Mouse (Mus musculus) myocyte (in vitro differentiated cells): ENCODE results near the gene Aire. TPM values are rescaled to one million over a fixed set of nuclear protein-coding genes. Genes with fewer than 3 reads are reported as not detected.

Source experiments
- H3K27me3 ChIP-seq: one replicate; pipeline ENCODE4 v1.6.1; 2011; ENCODE audit not compliant: control insufficient read depth, insufficient read depth, insufficient read length
- H3K36me3 ChIP-seq: one replicate; pipeline ENCODE4 v1.6.1; 2011; ENCODE audit not compliant: control insufficient read depth, insufficient read depth
- H3K4me2 ChIP-seq: one replicate; pipeline ENCODE4 v1.6.1; 2011; ENCODE audit warnings: low read depth, control low read depth
- H3K4me3 ChIP-seq: one replicate; pipeline ENCODE4 v1.5.1; 2011; ENCODE audit warnings: mild to moderate bottlenecking, control low read depth, moderate library complexity
- H3K79me2 ChIP-seq: one replicate; pipeline ENCODE4 v1.6.1; 2011; ENCODE audit not compliant: control insufficient read depth, insufficient read depth
- H3ac ChIP-seq: one replicate; pipeline ENCODE4 v1.6.1; 2011; ENCODE audit not compliant: control insufficient read depth, insufficient read length
- CEBPB ChIP-seq: IDR thresholded peaks from 2 replicates; pipeline ENCODE4 v1.6.1; 2011; ENCODE audit warnings: mild to moderate bottlenecking, moderate library complexity; ENCODE audit not compliant: poor library complexity, insufficient read depth, severe bottlenecking
- E2F4 ChIP-seq: IDR thresholded peaks from one replicate; pipeline ENCODE4 v1.6.1; 2011; ENCODE audit warnings: mild to moderate bottlenecking, control low read depth, moderate library complexity; ENCODE audit not compliant: insufficient read depth
- MAX ChIP-seq: IDR thresholded peaks from one replicate; pipeline ENCODE4 v1.6.1; 2011; ENCODE audit warnings: low read depth, mild to moderate bottlenecking, control low read depth
- MYOD1 ChIP-seq, 3 experiments: IDR thresholded peaks; one replicate each; pipeline ENCODE4 v1.6.1; 2011; ENCODE audit warnings: control low read depth in 2 of 3, low read depth in 2 of 3, mild to moderate bottlenecking in 2 of 3, moderate library complexity in 1 of 3; ENCODE audit not compliant: insufficient read length in 2 of 3, control insufficient read depth in 1 of 3
- MYOG ChIP-seq, 3 experiments: IDR thresholded peaks; one replicate each; pipeline ENCODE4 v1.6.1; 2011; ENCODE audit warnings: control low read depth in 2 of 3, low read depth in 2 of 3, mild to moderate bottlenecking in 2 of 3; ENCODE audit not compliant: insufficient read length in 2 of 3, control insufficient read depth in 1 of 3, insufficient read depth in 1 of 3
- POLR2A ChIP-seq: IDR thresholded peaks from one replicate; pipeline ENCODE4 v1.6.1; 2011; ENCODE audit warnings: low read depth, mild to moderate bottlenecking, control low read depth, moderate library complexity; ENCODE audit not compliant: insufficient read length
- POLR2AphosphoS2 ChIP-seq: IDR thresholded peaks from one replicate; pipeline ENCODE4 v1.6.1; 2011; ENCODE audit warnings: low read depth, control low read depth; ENCODE audit not compliant: insufficient read length
- REST ChIP-seq: IDR thresholded peaks from one replicate; pipeline ENCODE4 v1.6.1; 2011; ENCODE audit warnings: mild to moderate bottlenecking, control low read depth, moderate library complexity; ENCODE audit not compliant: insufficient read depth, insufficient read length
- SRF ChIP-seq: IDR thresholded peaks from one replicate; pipeline ENCODE4 v1.6.1; 2011; ENCODE audit warnings: low read depth; ENCODE audit not compliant: control insufficient read depth, insufficient read length
- TCF12 ChIP-seq: IDR thresholded peaks from one replicate; pipeline ENCODE4 v1.6.1; 2011; ENCODE audit warnings: mild to moderate bottlenecking, control low read depth; ENCODE audit not compliant: poor library complexity, insufficient read depth, severe bottlenecking
- TCF3 ChIP-seq: IDR thresholded peaks from one replicate; pipeline ENCODE4 v1.6.1; 2011; ENCODE audit warnings: low read depth, control low read depth; ENCODE audit not compliant: insufficient read length
- USF1 ChIP-seq: IDR thresholded peaks from one replicate; pipeline ENCODE4 v1.6.1; 2011; ENCODE audit warnings: low read depth, mild to moderate bottlenecking, control low read depth, moderate library complexity
- polyA plus RNA-seq: library from polyadenylated mRNA; unstranded; fragments of >200 nt; fragmentation: generic; extraction: Trizol; gene quantifications from one replicate; pipeline ENCODE4 v1.2.1, GENCODE M21; 2012; ENCODE audit warnings: missing spikeins

Gene Aire
- polyA plus RNA-seq, 1 experiment = 0.38 TPM

DNA sequence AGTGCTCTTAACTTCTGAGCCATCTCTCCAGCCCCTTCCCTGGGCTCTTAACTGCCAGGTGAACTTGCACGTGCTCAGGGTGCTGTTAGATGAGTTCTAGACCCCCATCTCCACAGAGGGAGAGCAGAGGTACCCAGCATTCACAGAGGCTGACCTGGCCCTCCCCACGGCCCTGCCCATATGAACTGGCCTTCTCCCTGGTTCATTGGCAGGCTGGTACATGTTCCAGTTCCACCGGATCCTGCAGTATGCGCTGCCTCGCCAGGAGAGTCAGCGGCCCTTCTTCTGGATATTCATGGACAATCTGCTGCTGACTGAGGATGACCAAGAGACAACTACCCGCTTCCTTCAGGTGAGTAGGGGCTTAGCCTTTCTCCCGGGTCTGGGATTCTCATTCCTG, 13.6 kb upstream of the Aire start:
- H3K4me2 ChIP-seq = no peak overlapping the region
- TF ChIP-seq MYOD1 (IDR thresholded peaks at IDR 0.05; ENCODE audit: control insufficient read depth in 1 of 3, insufficient read length in 2 of 3, low read depth in 2 of 3) (no peak), USF1 (no peak), MAX (no peak), MYOG (IDR thresholded peaks at IDR 0.05; ENCODE audit: control insufficient read depth in 1 of 3, insufficient read depth in 1 of 3, insufficient read length in 2 of 3, low read depth in 2 of 3) (no peak), SRF (no peak), E2F4 (no peak), TCF3 (no peak), POLR2A (no peak), POLR2AphosphoS2 (no peak), TCF12 (no peak), REST (no peak), CEBPB (no peak)
- H3K4me3 ChIP-seq = no peak overlapping the region
- H3K79me2 ChIP-seq = no peaks in the 10 kb centered on the region
- peaks cover 27% of the 10 kb centered on the region for H3K27me3 ChIP-seq
- no peak overlapping the region for H3ac ChIP-seq
- no peaks in the 10 kb centered on the region for H3K36me3 ChIP-seq

DNA sequence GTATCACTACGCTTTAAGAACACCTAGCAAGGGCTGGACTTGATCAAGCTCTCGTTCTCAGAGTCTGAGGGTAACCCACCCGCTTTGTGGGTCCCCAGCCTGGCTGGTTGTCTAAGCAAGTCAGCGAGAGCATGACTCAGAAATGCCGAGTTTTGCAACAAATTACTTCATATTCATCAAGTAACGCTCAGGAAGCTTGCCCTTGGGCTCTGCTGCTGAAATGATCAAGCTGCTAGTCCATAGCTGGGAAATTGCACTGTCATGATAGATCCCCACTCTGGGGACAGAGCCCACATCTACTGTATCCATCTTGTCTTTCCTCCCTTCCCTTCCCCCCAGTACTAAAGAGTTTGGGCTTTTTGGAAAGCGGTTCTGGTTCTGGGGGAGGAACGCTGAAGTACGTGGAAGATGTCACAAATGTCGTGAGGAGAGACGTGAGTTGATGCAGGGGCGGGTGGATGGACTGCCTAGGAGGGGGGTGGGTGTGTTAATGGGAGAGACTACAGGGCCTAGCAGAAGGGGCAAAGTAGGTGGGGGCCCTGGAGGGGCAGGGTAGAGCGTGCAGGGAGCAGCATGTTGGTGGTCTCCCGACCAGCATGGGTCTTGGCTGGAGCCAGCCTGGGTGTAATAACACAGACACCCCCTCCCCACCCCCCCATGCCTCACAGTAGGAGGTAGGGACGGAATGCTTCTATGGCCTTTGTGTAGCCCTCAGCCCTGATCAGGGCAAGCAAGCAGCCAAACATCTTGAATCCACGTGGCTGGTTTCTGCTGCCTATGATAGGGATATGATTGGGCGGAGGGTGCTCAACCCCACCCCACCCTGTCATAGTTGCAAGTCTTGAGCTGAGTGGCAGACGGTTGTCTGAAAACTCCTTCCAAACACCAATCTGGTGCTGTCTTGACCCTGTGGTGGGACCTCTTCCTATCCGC, 11.5 kb upstream of the Aire start:
- Histone ChIP-seq H3K27me3 (peaks cover 37% of the 10 kb centered on the region), H3K4me2 (no peak overlapping the region), H3ac (no peak overlapping the region), H3K36me3 (no peaks in the 10 kb centered on the region), H3K4me3 (no peak overlapping the region), H3K79me2 (no peaks in the 10 kb centered on the region)
- TF ChIP-seq REST = no peak
- TF ChIP-seq CEBPB = peak; percentile 38; the same call in 1 of the 2 replicates

DNA sequence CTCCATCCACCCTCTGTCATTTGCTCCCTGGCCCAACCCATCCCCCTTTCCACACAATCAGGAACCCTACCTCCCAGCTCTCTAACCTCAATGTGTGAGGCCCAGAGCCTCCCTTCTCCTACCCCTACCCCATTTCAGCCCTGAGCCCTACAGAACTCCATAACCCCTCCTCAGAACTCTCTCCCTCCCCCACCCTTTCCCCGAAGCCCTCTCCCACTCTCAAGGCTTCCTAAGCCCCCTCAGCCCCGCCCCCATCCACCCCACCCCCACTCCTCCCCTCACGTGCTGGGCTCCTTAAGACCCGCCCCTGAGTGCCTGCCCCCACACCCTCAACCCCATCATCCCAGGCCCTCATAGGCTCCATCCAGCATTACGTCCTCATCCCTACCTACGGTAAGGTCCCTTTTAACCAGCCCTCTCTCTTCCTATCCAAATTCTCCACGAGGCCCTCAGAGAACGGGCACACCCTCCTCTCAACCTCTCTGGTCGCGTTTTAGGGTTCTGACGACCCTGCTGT, 6.2 kb upstream of the Aire start:
- H3K36me3 ChIP-seq = no peaks in the 10 kb centered on the region
- no peak overlapping the region for H3K4me2 ChIP-seq
- no peaks in the 10 kb centered on the region for H3K79me2 ChIP-seq
- no peak overlapping the region for H3ac ChIP-seq
- TF ChIP-seq MAX (no peak), POLR2A (no peak), REST (no peak), TCF12 (no peak), USF1 (no peak), E2F4 (no peak), POLR2AphosphoS2 (no peak), SRF (no peak), TCF3 (no peak), MYOD1 (IDR thresholded peaks at IDR 0.05; ENCODE audit: control insufficient read depth in 1 of 3, insufficient read length in 2 of 3, low read depth in 2 of 3) (no peak), CEBPB (no peak), MYOG (IDR thresholded peaks at IDR 0.05; ENCODE audit: control insufficient read depth in 1 of 3, insufficient read depth in 1 of 3, insufficient read length in 2 of 3, low read depth in 2 of 3) (no peak)
- peaks cover 52% of the 10 kb centered on the region for H3K27me3 ChIP-seq
- no peak overlapping the region for H3K4me3 ChIP-seq

DNA sequence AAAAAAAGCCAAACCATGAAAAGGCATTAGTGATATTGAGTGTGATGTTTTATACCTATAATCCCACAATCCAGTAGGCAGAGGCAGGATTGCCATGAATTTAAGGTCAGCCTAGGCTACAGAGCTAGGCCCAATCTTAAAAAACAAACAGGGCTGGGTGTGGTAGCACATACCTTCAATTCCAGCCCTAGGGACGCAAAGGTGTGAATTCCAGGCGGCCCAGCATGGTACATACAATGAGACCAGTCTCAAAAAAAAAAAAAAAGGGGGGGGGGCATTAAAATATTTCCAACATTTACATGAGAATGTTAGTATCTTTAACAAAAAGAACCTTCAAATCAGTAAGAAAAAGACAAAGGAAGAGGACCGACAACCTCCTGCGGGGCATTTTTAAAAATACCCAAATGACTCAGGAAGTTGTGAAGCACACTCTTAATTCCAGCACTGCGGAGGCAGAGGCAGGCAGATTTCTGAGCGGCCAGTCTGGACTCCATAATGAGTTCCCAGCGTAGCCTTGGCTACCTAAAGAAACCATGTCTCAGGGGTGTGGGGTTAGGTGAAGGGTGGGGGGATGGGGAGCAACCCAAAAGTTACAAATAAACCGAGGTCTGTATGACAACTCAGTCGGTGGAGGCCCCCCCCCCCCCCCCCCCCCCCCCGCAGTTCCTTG, 4.8 kb upstream of the Aire start:
- no peak overlapping the region for H3K4me3 ChIP-seq
- peaks cover 45% of the 10 kb centered on the region for H3K27me3 ChIP-seq
- no peak overlapping the region for H3K4me2 ChIP-seq
- no peak overlapping the region for H3ac ChIP-seq
- TF ChIP-seq CEBPB (no peak), MAX (no peak), MYOD1 (IDR thresholded peaks at IDR 0.05; ENCODE audit: control insufficient read depth in 1 of 3, insufficient read length in 2 of 3, low read depth in 2 of 3) (no peak), E2F4 (no peak), MYOG (IDR thresholded peaks at IDR 0.05; ENCODE audit: control insufficient read depth in 1 of 3, insufficient read depth in 1 of 3, insufficient read length in 2 of 3, low read depth in 2 of 3) (no peak), USF1 (no peak), POLR2AphosphoS2 (no peak), POLR2A (no peak), TCF3 (no peak), SRF (no peak), TCF12 (no peak), REST (no peak)
- no peaks in the 10 kb centered on the region for H3K36me3 ChIP-seq
- no peaks in the 10 kb centered on the region for H3K79me2 ChIP-seq
